Mouse (Mus musculus): ENCODE data around the gene Ppp1ca.

The Ppp1ca gene

DNA sequence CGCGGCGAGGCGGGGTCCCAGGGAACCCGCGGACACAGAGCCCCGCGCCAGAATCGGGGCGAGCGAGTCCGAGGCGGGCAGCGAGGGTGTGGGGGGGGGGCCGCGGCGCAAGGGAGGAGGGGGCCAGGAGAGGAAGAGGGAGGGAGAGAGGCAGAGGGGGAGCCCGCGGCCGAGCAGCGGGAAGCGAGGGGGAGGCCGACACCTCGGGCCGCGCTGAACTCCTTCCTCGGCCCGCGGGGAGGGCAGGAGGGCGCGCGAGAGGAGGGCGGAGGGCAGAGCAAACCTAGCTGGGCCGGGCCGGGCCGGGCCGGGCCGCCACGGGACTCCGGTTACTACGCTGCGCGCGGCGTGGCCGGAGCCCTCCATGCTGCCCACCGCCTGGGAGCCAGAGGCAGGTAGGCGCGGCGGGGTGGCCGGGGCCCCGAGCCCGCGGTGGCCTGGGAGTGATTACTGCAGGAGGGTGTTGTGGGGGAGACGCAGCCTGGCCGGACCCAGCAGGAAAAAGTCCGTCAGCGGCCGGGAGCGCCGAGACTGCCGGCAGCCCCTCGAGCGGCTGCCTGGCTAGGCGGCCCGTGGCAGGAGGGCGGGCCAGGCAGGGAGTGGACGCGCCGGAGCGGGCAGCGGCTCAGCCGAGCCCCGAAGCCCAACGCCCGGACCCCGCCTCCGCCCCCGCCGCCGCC, 23.0 kb downstream of the Ppp1ca start:
- peak; percentile 53 for DNase-seq

DNA sequence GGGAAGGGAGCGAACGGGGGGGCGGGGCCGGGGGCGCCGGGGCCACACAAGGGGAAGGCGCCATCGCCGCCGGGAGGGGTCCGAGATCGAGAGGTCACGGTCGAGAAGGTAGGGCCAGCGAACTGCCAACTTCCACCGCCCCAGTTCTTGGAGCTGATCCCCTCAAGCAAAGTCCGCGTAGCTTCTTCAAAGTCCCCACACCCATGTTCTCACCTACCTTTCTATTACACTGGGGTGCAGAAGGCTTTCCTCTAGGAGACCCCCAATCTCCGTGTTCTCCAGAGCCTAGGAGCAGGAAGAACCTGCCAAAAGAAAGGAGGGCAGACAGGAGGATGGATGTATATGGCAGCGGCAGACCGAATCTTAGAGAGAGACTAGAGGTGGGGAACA, 23.6 kb downstream of the Ppp1ca start:
- DNase-seq: peak; percentile 35

DNA sequence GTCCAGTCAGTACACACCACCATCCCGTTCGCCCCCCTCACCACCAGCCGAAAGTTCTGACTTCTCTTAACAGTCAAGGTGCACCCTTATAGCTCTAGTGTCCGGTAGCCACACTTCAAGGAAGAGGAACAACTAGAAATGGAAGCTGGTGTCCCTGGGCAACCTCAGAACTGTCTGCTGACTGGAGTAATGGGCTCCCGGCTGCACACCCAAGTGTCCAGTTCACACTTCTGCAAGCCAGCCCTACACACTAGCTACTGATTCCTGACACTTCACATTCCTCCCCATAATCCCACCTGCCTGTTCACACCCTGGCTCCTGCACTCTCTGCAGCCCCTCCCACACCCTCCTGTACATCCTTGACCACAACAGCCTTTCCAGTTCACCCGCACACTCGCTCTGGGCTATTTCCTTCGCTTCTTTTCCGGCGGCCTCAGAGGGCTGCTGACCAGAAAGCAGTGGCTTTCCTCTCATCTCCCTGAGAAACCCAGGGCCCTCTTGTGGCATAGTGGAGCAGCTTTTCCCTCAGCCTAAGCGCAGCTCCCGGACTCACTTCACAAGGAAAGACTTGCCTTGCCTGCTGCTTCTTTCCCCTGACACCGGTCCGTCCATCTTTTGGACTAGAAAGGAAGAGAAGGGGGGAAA, 24.3 kb downstream of the Ppp1ca start:
- no peak for DNase-seq

DNA sequence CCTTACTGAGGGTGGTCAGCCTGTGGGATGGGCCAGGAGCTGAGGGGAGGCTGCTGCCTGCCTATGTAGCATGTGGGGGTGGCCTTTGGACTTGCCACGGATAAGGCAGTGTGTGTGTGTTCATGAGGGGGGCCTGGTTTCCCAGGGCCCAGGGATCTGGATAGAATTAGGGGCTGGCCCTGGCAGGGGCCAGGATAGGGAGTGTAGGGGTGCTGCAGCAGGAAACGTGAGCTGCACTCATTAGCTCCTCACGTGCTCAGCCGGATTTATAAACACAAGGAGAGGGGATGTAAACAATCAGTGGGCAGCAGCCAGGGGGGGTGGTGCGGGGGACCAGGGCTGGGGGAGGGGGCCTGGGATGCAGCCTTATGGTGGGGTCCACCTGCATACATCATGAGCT, 25.3 kb downstream of the Ppp1ca start:
- no peak for DNase-seq

DNA sequence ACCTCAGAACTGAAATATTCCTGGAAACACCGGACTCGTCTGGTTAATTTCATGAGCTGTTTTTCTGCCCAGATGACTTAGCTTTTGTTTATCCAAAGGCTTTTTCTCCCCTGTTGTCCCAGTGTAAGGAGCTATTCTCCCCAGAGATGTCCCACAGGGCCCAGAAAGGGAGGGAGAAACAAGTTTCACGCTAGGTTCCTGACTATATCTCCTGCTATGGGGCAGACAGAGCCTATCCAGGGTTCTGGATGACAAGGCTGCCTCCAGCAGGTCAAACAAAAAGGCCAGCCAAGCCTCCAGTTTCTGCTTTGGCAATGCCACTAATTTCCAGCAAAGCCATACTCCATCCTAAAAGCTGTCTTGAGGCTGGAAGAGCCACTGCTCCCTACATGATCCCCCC, 26.0 kb downstream of the Ppp1ca start:
- peak; percentile 4 for DNase-seq

DNA sequence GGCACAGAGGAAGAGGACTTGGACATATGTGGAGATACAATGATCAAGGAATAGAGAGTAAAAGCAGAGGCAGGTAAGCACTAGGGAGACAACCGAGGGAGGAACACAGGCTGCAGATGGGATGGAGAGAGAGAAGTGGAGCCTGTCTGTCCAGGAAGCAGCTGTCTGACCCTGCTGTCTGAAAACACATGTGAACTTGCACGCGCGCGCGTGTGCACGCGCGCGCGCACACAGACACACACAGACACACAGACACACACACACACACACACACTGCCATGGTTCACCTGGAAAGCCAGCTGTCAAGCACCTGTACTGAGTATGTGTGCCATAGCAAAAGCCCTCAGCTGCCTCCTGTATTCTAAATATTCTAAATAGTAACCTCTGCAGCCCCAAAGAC, 26.4 kb downstream of the Ppp1ca start:
- DNase-seq: peak; percentile 12

DNA sequence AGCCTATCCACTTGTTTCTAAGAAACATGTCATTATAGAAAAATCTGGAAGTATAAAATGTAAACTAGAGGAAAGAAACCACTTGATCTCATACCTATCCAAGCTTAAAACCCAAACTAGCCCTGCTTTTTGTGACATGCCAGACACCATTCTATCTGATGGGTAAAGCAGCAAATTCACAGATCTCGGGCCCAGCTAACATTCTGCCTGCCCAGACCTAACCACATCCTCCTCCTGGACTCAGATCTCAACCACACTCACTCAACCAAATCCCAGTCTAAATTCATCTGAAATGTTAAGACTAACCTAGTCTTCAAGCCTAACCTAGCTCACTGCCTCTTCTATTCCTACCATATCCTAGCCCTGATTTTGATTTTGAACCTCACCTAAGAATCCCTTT, 26.9 kb downstream of the Ppp1ca start:
- peak; percentile 11 for DNase-seq

DNA sequence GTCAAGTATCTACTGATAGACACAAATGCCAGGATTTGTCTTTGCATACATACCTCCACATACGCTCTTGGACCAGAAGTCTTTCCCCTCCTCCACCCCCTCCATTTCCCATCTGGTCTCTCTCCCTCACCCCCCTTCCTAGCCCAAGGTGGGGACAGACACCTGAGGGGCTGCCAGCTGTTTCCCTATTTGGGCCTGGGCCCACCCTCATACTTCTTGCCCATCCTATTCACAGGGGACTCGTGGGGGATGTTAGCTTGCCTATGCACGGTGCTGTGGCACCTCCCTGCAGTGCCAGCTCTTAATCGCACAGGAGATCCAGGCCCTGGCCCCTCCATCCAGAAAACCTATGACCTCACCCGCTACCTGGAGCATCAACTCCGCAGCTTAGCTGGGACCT, 28.1 kb downstream of the Ppp1ca start:
- no peak for DNase-seq

DNA sequence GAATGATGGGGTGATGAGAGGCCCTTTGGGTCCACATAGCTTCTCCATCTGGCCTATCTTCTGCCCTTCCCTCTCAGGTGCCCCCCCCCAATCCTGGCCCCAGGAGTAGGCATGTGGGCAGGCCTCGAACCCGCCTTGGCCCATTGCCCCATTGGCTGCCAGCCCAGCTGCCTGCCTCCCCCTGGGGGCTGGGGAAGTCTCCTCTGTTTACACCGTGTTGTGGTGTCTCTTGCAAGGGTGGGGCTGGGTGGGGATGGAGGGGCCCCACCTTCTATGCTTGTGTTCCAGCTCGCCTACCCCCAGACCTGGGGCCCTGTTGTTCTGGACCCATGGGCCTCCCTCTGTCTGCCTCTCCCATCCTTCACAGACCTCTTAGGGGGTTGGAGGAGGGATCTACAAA, 28.6 kb downstream of the Ppp1ca start:
- peak; percentile 48 for DNase-seq

DNA sequence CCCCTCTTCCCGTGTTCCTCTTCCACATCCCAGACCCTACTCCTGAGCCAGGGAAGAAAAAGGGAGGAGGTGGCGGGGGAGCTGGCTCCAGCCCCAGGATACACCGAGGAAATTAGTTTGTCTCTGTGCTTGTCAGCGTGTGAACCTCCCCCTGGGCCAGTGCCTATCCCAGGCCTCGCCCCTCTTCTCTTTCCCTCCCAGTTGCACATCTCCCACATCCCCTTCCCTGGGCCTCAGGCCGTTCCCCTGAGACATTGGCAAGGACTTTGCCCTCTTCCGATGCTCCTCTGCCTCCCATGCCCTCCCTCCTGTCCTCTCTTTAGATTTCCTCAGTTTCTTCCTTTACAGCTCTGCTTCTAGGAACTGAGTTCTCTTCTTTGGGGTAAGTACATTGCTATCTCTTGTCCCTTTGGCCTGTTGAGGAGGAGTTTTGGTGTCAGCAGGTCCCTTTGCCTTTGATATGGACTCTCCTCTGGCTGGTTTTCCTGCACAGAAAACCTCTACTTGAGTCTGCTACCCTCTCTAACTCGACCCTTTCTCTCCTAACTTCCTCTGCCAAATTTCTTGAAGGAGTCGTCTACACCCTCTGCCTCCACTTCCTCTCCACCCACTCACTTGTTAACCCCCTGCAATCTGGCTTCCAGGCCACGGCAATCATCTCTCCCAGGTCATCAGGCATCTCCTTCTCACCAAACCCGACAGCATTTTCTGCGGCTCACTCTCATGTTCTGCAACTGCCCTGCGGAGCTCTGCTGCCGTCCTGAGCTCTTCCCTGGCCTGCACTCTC, 29.3 kb downstream of the Ppp1ca start:
- DNase-seq: peak; percentile 38

DNA sequence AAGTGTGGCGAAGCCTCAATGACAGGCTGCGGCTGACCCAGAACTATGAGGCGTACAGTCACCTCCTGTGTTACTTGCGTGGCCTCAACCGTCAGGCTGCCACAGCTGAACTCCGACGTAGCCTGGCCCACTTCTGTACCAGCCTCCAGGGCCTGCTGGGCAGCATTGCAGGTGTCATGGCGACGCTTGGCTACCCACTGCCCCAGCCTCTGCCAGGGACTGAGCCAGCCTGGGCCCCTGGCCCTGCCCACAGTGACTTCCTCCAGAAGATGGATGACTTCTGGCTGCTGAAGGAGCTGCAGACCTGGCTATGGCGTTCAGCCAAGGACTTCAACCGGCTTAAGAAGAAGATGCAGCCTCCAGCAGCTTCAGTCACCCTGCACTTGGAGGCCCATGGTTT, 30.3 kb downstream of the Ppp1ca start:
- peak; percentile 32 for DNase-seq

DNA sequence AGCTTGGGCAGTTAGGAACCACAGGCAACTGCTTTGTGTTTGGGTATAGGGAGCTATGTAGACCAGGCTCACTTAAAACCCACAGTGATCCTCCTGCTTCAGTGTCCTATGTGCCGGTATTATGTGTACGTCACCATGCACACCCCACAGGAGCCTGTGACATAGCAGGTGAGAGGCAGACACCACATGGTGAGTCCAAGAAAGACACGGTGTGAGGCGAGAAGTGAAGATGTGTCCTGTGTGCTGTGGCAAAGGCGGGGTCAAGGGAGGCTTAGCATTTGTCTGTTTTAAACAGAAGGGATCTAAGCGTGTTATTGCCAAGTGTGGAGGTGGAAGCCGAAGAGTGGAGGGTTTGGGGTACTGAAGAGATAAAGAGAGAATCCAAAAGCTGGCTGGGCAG, 34.9 kb downstream of the Ppp1ca start:
- DNase-seq: peak; percentile 20

DNA sequence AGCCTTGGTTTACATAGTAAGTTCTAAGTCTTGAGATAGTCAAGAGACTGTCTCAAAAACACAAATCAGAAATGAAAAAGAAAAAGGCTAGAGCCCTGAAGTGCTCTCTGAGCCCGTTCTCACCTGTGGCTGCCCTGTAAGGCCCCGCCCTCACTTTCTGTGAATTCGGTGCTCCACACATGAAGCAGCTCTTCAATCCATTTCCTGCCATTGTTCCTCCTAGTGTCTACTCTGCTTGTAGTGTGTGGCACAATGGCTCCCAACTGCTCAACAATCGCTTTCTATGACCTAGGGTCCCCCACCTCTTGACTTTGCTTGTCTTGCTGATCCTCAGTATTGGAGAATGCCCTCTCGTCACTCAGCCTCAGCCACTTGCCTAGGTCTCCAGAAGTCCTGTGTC, 35.6 kb downstream of the Ppp1ca start:
- DNase-seq: peak; percentile 45

DNA sequence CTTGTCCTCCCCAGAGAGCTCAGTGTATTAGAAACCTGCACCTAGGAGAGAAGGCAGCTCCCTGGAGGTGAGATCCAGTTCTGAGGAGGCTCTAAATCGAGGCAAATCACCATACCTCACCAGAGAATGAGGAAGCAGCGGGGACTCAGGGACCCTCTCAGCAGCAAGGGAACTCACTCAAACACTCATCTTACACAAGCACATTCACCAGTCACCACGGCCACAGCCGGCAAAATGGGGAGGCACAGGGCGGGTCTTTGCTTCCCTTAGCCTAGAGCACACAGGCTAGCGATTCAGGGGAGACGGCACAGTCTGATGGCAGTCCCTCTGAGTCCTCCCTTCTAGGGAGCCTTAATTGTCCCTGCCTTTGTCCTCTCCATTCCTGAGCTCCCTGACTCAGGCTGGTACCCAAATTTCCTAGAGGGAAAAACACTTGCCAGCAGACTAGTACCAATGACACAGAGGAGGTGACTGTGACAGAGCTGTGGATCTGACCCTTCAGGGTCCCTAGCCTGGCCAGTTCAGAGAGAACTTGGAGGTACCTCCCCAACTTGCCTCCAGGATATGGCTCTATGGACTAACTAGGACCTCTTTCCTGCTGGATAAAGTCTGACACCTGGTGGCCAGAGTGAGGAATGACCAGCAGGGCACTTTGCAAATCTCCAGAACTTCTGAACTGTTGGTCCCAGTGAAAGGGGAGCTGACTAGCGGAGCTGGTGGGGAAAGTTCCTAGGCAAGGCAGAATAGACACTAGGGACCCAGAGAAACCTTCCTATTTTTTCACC, 36.2 kb downstream of the Ppp1ca start:
- peak; percentile 72 for DNase-seq

DNA sequence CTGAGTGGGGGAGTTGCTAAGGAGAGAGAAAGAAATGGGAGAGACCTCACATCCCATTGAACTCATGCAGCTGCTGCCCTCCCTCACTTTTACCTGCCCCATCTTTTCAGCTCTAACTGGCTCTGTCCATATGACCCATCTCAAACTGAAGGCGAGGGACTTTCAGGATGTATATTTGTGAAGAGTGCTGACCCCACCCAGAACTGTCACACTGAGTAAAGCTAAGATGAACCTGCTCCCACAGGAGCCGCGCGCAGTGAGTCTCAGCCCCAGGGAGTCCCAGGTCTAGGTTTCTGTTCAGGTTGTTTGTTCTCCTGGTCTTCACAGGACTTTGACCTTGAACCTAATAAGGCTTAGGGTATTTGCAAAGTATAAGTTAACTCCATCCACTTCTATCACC, 37.0 kb downstream of the Ppp1ca start:
- no peak for DNase-seq

DNA sequence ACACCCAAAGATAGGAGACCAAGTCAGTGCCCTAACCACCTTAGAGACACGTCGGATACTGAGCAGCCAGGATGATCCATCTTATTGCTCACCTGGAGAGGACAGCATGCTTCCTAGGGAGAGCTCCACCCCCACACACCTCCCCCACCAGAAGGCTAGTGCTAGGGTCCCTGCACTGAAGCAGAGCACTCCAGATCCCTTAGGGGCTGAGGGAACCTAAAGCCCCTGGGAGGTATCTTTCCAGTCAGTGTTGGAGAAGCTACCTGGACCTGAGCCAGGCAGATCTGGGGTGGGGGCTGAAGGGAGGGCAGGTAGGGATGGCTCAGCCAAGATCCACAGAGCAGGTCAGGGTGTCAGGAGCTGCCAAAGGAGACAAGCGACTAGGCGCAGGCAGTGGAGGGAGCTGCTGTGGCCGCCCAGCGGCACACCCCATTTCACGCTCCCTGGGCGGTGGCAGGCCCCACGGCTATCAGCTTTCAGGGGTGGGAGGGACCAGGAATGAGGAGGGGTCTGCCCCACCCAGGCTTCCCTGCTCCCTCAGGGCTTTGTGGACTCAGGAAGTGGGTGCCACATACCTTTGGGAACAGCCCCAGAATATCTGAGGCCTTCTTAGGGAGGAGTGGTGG, 37.7 kb downstream of the Ppp1ca start:
- DNase-seq: peak; percentile 21

DNA sequence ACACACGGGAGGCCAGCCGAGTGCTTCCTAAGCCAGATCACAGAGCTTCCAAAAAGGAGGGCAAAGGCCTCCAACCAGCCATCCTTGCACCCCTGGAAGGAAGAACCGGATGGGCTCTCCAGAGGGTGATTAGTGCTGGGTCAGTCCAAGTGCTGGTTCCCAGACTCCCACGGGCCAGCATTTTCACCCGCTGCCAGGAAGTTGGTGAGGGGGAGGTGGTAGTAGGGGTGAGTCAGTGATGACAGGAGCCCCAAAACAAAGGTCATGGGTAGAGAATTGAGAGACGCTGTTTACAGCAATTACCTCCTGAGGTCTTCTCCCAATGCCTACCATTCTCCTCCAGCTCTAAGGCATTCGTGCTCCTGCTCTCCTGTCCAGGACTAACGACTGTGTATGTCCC, 38.5 kb downstream of the Ppp1ca start:
- DNase-seq: peak; percentile 19

DNA sequence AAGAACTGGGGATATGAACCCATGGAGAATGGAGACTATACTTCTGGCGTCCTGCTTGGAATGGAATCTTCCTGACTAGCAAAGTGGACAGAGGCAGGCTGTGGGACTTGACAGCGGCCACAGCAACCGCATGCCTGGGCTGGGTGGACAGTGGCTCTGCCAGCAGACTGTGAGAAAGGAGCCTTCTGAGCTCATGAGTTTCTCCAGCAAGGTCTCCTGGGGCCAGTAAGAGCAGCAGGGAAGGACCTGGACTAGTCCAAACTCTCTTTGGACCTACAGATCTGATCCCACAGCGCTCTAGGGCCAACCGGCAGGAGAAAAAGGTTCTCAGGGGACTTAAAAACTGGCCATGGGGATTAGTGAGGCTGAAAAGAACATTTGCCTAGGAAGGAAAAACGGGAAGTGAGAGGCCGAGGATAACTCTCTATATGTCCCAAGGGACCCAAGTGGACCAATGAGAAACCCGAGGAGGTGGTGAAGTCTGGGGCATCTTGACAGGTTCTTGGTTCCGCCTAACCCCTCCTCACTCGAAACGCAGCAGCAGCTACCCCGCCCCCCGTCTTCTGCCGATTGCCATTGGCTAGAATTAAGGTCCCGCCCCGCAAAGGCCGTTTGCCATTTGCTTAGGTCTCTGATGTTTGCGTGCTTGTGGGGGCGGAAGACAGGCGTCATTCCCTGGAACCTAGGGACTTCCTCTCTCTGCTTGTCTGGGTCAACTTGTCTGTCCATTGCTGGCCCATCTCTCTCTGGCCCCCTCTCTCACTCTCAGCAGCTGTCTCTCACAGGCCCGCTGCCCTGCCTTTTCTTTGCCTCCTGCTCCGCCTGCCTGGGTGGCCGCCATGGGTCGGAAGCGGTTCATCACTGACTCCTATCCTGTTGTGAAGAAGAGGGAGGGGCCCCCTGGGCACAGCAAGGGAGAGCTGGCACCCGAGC, 39.7 kb downstream of the Ppp1ca start, which contains the start of gene Pold4:
Gene Pold4 (plus strand): TSS at position 647 of the 933 bp plus-strand sequence.
- DNase-seq: peak; percentile 97

DNA sequence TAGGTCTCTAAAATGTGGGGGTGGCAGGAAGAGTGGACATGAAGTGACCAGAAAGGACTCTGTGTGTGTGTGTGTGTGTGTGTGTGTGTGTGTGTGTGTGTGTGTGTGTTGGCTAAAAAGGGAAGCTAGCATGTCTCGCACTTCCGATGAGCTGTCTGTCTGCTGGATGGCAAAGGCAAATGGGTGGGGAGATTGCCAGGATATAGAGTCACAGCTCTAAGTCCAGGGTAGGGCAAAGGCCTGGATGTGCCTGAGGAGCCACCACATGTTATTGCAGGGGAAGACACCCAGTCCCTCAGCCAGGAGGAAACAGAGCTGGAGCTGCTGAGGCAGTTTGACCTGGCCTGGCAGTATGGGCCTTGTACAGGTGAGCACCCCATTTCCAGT, 40.3 kb downstream of the Ppp1ca start:
- DNase-seq: no peak

DNA sequence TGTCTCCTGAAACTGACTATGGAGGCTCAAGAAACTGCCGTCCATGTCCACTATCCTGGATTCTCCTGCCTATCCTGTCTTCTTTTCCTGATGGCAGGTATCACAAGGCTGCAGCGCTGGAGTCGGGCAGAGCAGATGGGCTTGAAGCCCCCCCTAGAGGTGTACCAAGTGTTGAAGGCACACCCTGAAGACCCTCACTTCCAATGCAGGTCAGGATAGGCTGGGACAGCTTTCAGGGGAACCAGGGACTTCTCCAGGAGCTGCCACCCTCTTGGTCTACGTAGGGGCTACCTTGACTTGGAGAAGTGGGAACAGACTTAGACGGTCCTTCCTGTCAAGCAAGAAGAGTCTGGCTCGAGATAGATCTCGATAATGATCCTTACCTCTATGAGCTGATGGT, 40.8 kb downstream of the Ppp1ca start:
- DNase-seq: no peak

DNA sequence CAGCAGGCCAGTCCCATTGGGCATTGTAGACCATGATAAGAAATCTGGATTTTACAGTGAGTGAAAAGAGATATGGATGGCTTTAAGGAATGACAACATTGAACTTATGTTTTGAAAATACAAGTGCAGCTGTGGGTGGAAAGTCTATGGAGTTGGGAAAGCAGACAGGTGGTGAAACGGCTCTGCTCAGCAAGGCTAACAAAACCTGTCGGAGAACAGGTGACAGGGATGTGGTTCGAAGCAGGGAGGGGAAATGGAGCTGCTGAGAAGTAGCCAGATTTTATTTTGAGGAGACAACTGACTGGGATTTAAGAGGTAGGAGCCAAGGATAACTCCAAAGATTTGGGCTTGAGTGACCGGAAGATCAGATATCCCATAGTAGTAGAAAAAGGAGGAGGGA, 42.7 kb downstream of the Ppp1ca start:
- no peak for DNase-seq

DNA sequence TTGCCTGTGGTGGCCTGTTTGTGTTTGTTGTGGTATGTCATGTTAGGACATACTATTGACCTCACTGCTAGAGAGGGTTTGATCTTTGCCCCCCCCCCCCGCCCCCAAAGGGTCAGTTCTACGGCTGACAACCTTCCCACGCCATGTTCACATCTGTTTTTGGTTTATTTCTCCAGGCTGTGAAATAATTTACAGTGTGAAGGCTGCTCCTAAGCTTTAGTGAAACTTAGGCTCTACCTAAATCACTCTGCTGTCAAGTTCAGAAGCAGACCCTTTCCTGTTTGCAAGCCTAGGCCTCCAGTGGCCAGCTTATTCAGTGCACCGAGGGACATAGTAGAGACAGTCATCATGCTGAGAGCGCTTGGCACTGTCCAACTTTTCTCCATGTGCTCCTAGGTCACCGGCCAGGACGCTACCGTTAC, 48.4 kb downstream of the Ppp1ca start:
- DNase-seq: no peak

Data from thymus, postnatal 4 days (tissue).